Mouse (Mus musculus) forebrain, postnatal 0 days (tissue): ENCODE data around the gene Elmo3. TPM values are rescaled to one million over a fixed set of nuclear protein-coding genes. Genes with fewer than 3 reads are reported as not detected.

Source experiments
- ATAC-seq: fragments of 200-750 bp; cut with Nextera tagmentation; 2 replicates; pipeline ENCODE4 v1.8.0; 2017; ENCODE audit warnings: mild to moderate bottlenecking, moderate library complexity
- DNase-seq: peaks from one replicate; pipeline ENCODE4 v3.0.0-alpha.2; 2015
- H3K27ac ChIP-seq: fragments of 300-500 bp; sonication (generic); 2 replicates; pipeline ENCODE4 v1.5.1; 2014; ENCODE audit warnings: low read depth, mild to moderate bottlenecking, antibody characterized with exemption, low read length, moderate library complexity, mixed read lengths
- H3K27me3 ChIP-seq: fragments of 300-500 bp; sonication (generic); 2 replicates; pipeline ENCODE4 v1.6.1; 2014; ENCODE audit warnings: mild to moderate bottlenecking, low read length, mixed read lengths; ENCODE audit not compliant: insufficient read depth
- H3K36me3 ChIP-seq: fragments of 300-500 bp; sonication (generic); 2 replicates; pipeline ENCODE4 v1.6.1; 2014; ENCODE audit warnings: mild to moderate bottlenecking, moderate library complexity; ENCODE audit not compliant: insufficient read depth
- H3K4me1 ChIP-seq: fragments of 300-500 bp; sonication (generic); 2 replicates; pipeline ENCODE4 v1.6.1; 2014; ENCODE audit warnings: antibody characterized with exemption; ENCODE audit not compliant: insufficient read depth
- H3K4me2 ChIP-seq: fragments of 300-500 bp; sonication (generic); 2 replicates; pipeline ENCODE4 v1.6.1; 2014; ENCODE audit warnings: low read depth, mild to moderate bottlenecking, moderate library complexity
- H3K4me3 ChIP-seq: fragments of 300-500 bp; sonication (generic); 2 replicates; pipeline ENCODE4 v1.5.1; 2014; ENCODE audit warnings: low read depth, low read length, mixed read lengths
- H3K9ac ChIP-seq: fragments of 300-500 bp; sonication (generic); 2 replicates; pipeline ENCODE4 v1.6.1; 2014; ENCODE audit warnings: mild to moderate bottlenecking
- H3K9me3 ChIP-seq: fragments of 300-500 bp; sonication (generic); 2 replicates; pipeline ENCODE4 v1.6.1; 2016; ENCODE audit warnings: low read length
- CTCF ChIP-seq: sonication (generic); IDR thresholded peaks from 2 replicates; pipeline ENCODE4 v1.5.1; 2016; ENCODE audit warnings: antibody characterized with exemption, control low read depth, low read depth
- WGBS: fragments of 180-500 bp; shearing (Covaris S2); extraction: QIAGEN DNeasy Blood & Tissue Kit; methylation state at CpG from one replicate; pipeline ENCODE4 v1.1.7; 2014; 5-methylcytosine and 5-hydroxymethylcytosine counted together
- polyA plus RNA-seq: library from polyadenylated mRNA; unstranded; fragments of >200 nt; fragmentation: Nextera tagmentation; extraction: Ambion mirVana; gene quantifications from 2 replicates; pipeline ENCODE4 v1.2.1, GENCODE M21; 2015
- total RNA-seq: library from RNA; depleted of rRNA; stranded (reverse); fragments of >200 nt; gene quantifications from 2 replicates; pipeline ENCODE4 v1.2.3, GENCODE M21; 2014

Gene Elmo3
- total and polyA plus RNA-seq, 2 experiments from 2014 or later = 0.86 to 1.1 TPM

DNA sequence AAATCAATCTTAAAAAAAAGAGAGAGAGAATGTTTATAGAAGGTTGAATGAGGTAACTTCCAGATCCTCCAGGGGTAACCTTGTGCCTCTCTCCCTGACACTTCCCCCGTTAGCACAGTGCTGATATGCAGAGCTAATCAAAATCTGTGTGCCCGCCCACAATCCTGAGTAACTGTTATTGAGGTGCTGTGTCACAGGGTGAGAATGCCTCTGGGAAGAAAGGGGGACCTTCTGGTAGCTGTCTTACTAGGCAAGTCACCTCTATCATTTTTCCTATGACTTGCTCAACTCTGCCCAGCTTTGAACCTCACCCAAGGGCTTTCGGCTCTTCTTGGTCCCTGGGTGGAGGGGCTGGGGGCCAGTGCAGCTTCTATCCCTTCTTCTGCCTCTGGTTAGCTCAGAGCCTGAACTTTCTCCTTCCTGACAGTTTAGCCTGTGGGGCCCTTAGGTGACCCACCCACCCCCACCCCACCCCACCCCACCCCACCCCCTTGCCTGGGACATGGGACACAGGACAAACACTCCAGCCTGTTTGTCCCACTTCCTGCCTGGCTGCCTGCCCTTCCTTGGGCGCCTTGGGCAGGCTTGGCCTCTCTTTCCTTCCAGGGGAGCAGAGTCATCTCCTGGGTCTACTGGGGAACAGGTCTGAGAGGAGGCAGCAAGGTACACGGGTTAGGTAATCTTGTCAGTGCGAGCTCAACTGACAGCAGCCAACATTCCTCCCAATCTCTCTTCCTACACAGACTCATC lies 34.7 kb downstream of the Elmo3 start:
- WGBS = 84% methylated on average over 6 of the region's 6 CpGs

DNA sequence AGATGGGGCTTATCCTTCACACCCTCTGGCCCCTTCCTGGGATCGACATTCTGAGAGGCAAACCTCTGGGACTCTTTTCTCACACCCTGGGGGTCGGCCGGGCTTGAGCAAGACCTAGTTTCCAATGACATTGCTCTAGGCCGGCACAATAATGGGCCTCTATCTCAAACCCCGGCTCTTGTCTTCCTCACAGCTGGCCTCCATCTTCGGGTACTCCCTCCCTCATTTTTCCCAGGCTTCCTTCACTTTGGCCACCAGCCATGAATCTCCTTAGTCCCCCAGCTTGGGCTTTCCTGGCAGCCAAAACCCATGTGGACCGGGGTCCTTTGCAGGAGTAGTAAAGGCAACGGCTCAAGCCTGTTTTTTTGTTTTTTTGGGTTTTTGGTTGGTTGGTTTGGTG lies 36.0 kb downstream of the Elmo3 start:
- no peak overlapping the region for H3K27ac ChIP-seq
- H3K36me3 ChIP-seq = no peaks in the 10 kb centered on the region
- H3K9ac ChIP-seq = no peak overlapping the region
- H3K4me3 ChIP-seq = no peak overlapping the region
- no peaks in the 10 kb centered on the region for H3K27me3 ChIP-seq
- H3K4me2 ChIP-seq = no peak overlapping the region
- no peak; the same call in 1 of the 2 replicates for ATAC-seq
- H3K4me1 ChIP-seq = no peaks in the 10 kb centered on the region
- H3K9me3 ChIP-seq = no peaks in the 10 kb centered on the region
- DNase-seq = peak; percentile 41
- no peak for TF ChIP-seq CTCF
- WGBS = 31% methylated on average over 8 of the region's 8 CpGs

More for the DNA sequence above, 34.7 kb downstream of the Elmo3 start:
- no peak for DNase-seq
- Histone ChIP-seq H3K27me3 (no peaks in the 10 kb centered on the region), H3K4me1 (no peaks in the 10 kb centered on the region), H3K36me3 (peaks cover under 1% of the 10 kb centered on the region; the same call in 1 of the 2 replicates), H3K4me3 (no peak overlapping the region), H3K9me3 (no peaks in the 10 kb centered on the region), H3K4me2 (no peak overlapping the region), H3K27ac (no peak overlapping the region), H3K9ac (no peak overlapping the region)
- no peak for ATAC-seq
- TF ChIP-seq CTCF = no peak

DNA sequence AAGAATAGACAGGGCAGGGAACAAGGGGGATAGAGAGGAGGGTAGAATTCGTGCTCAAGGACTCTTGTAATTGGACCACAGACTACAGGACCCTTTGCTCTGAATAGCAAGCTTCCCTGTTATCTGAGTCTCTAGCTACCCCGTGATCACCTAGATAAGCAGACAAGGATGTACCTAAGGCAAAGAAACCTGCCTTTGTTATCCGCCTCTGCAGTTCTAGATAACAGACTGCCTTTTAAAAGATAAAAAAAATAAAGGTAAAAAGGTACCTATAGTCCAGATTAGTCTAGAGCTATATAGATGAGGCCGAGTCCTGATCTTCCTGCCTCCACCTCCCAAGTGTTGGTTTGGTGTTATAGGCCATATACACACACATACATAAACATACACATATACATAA lies 37.4 kb downstream of the Elmo3 start:
- H3K36me3 ChIP-seq = no peaks in the 10 kb centered on the region
- peaks cover 4% of the 10 kb centered on the region; the same call in 1 of the 2 replicates for H3K4me1 ChIP-seq
- no peaks in the 10 kb centered on the region for H3K9me3 ChIP-seq
- no peaks in the 10 kb centered on the region; the same call in 1 of the 2 replicates for H3K27me3 ChIP-seq
- no peak for TF ChIP-seq CTCF
- no peak overlapping the region for H3K4me3 ChIP-seq
- DNase-seq = no peak
- no peak for ATAC-seq
- no peak overlapping the region for H3K4me2 ChIP-seq
- no peak overlapping the region for H3K9ac ChIP-seq
- WGBS = 79% methylated on average over 4 of the region's 4 CpGs
- no peak overlapping the region for H3K27ac ChIP-seq

DNA sequence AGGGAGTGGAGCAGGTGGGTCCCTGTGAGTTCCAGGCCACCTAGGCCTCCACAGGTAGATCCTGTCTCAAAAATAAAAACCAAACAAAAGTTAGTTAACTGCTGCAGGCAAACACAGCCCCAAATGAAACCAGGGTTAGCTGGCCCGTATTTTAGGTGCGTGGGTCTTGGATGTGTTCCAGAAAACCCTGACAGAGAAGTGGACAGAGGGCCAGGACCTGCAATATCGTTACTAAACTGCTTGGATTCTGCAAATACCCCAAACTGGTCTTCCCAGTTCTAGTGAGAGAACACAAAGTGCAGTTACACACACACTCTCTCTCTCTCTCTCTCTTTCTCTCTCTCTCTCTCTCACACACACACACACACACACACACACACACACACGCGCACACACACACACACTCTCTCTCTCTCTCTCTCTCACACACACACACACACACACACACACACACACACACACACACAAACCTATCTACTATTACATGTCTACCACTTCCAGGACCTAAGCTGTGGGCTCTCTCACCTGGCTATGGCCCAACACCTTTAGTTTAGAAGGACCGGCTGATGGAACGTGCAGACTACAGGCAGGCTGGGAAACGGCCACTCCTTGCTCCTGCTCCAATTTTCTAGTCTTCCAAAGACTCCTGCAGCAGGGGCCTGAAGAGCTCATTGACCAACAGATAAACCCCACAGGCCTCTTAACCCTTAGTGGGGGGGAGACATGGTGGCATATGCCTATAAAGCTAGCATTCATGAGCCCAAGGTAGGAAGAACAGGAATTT lies 38.6 kb downstream of the Elmo3 start:
- peaks cover 4% of the 10 kb centered on the region; the same call in 1 of the 2 replicates for H3K4me1 ChIP-seq
- H3K27me3 ChIP-seq = no peaks in the 10 kb centered on the region; the same call in 1 of the 2 replicates
- 61% methylated on average over 6 of the region's 8 CpGs for WGBS
- no peaks in the 10 kb centered on the region for H3K9me3 ChIP-seq
- ATAC-seq = no peak
- H3K4me2 ChIP-seq = no peak overlapping the region
- no peak overlapping the region for H3K27ac ChIP-seq
- H3K36me3 ChIP-seq = no peaks in the 10 kb centered on the region
- no peak for DNase-seq
- no peak for TF ChIP-seq CTCF
- H3K9ac ChIP-seq = no peak overlapping the region
- H3K4me3 ChIP-seq = no peak overlapping the region

DNA sequence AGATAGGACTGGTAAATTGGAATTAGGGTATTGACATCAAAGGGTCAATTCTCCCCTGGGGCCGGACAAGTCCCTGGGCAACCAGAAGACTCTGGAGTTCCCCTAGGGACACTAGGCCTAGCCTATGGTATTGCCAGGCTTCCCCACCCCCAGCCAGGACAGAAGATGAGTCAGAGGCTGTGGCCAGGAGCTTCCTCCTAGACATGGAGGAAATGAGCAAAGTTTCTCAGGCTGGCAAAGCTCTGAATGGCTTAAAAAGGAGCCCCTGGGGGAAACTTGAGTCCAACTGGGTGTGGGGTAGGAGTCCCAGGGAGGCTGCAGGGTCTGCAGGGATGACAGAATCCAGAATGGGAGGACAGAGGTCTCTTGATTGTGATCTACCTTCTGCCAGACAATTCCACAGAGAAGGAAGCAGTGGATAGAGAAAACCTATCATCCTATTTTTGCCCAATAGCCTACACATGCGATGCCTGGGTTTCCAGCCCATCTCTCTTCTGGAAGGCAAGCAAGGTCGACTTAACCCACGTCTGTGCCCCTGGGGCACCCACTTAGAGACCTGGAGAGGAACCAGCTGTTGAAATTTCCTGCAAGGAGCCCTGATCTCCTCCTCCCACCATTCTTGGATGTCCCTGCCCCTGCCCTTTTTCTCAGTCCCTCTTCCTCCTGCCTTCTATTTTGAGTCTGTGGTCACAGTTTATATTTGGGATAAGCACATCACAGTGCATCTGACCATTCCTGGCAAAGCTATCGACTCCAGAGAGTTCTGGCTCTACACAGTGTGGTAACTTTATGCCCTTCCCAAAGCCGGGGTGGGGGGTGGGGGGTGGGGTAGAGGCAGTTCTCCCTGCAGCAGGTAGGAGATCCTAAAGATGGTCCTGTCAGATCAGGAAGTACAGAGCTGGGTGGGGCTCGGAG lies 39.9 kb downstream of the Elmo3 start:
- DNase-seq = no peak
- Histone ChIP-seq H3K4me3 (no peak overlapping the region), H3K9ac (no peak overlapping the region), H3K4me1 (peaks cover 7% of the 10 kb centered on the region; the same call in 1 of the 2 replicates), H3K4me2 (no peak overlapping the region), H3K27ac (no peak overlapping the region), H3K36me3 (no peaks in the 10 kb centered on the region), H3K27me3 (no peaks in the 10 kb centered on the region; the same call in 1 of the 2 replicates), H3K9me3 (no peaks in the 10 kb centered on the region)
- WGBS = 75% methylated on average over 7 of the region's 7 CpGs
- TF ChIP-seq CTCF = no peak
- no peak for ATAC-seq

DNA sequence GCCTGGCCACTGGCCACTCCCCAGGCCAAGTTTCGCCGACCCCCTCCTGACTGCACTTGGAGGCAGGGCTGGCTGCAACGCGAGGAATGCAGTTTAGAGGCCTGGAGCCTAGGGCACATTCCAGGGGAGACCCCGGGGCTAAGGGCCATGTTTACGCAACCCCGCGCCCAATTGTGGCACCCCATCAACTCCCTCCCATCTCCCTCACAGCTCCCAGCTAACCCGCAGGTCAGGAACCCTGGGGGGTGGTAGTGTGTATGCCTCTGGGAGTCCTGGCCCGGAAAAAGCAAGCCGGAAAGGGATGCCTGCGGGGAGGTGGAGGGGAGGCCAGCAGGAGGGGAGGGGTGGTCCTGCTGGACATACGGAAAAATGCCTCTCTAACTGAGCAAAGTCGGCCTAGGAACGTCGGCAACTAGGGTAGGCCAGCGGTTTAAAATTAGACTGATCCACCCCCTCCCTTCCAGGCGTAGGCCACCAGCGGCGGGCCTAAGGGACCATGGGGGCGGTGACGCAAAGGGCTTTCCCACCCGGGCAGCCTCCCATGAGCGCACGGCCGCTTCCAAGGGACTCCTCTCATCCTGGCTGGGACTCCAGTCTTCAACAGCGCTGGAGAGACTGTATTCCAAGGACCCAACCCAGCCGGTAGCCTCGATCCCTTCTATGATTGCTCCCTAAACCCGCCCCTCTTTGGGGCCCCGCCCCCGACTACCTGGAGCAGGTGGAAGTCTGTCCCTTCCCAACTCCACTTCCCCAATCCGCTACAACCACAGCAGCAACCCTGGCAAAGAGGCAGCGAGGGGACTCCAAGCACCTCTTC lies 41.4 kb downstream of the Elmo3 start:
- H3K4me2 ChIP-seq = peak overlapping the region; percentile 98
- no peaks in the 10 kb centered on the region for H3K36me3 ChIP-seq
- no peak for DNase-seq
- WGBS = 3% methylated on average over 32 of the region's 34 CpGs
- peak overlapping the region; percentile 66 for H3K4me3 ChIP-seq
- no peaks in the 10 kb centered on the region; the same call in 1 of the 2 replicates for H3K27me3 ChIP-seq
- H3K9me3 ChIP-seq = no peaks in the 10 kb centered on the region
- no peak for TF ChIP-seq CTCF
- no peak for ATAC-seq
- peaks cover 11% of the 10 kb centered on the region; the same call in 1 of the 2 replicates for H3K4me1 ChIP-seq
- peak overlapping the region; percentile 28; the same call in 1 of the 2 replicates for H3K9ac ChIP-seq
- no peak overlapping the region for H3K27ac ChIP-seq
